Mouse (Mus musculus) G1E-ER4 (cell line): ENCODE data around the gene Cdh13. TPM values are rescaled to one million over a fixed set of nuclear protein-coding genes. Genes with fewer than 3 reads are reported as not detected.

ENCODE experiments used
- GATA1 ChIP-seq: IDR thresholded peaks from one replicate; pipeline ENCODE4 v1.8.0; 2012; ENCODE audit warnings: low read length, inconsistent platforms
- polyA plus RNA-seq: library from polyadenylated mRNA; stranded (reverse); fragments of >175 nt; gene quantifications from 2 replicates; pipeline ENCODE4 v1.2.3, GENCODE M21; 2012

The Cdh13 gene
- polyA plus RNA-seq, 1 experiment = not detected

DNA sequence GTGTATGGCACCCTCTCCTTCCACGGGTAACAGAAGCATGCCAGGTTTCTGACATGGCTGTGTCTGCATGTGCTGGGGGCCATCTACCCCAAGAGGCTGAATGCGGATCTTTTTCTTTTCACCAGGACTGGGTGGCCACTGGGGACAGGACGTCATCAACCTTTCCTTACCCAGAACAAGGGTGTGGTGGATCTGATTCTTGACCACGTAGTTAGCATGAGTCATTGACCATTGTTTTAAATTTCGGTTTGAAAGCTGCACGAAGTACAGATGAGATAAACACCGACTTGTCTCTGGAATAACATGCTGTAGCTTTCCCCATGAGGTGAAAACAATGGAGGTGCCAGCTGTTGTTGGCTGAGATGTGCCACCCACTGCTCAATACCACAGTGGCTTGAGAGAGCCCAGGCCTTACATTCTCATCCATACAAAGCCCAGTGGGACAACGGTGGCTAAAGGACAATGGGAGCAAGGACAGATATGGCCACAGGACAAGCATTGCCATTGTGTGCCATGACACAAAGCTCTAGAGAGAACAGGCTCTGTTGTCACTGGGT is 161.2 kb downstream of the Cdh13 start:
- no peak for TF ChIP-seq GATA1

- TF ChIP-seq GATA1 = no peak
Measured at GRCm38 (mm10) chr8:118446516-118446915, 163.0 kb downstream of the Cdh13 start.

DNA sequence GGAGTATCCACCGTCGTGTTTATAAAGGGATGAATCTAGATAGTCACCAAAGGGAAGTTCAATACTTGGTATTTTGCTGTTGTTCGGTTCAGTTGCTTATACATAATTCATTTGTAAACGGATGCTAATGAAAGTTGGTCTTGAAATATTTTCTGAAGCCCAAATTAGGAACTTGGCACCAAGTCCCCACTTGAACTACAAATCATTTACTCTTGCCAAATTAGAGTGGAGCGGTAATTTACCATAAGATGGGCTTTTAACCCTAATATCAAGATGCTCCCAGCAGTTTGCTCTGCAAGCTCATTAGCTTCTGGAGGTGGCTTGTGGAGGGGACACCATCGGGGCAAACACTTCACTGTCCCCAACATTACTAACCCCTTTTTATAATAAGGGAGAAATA is 164.5 kb downstream of the Cdh13 start:
- no peak for TF ChIP-seq GATA1

DNA sequence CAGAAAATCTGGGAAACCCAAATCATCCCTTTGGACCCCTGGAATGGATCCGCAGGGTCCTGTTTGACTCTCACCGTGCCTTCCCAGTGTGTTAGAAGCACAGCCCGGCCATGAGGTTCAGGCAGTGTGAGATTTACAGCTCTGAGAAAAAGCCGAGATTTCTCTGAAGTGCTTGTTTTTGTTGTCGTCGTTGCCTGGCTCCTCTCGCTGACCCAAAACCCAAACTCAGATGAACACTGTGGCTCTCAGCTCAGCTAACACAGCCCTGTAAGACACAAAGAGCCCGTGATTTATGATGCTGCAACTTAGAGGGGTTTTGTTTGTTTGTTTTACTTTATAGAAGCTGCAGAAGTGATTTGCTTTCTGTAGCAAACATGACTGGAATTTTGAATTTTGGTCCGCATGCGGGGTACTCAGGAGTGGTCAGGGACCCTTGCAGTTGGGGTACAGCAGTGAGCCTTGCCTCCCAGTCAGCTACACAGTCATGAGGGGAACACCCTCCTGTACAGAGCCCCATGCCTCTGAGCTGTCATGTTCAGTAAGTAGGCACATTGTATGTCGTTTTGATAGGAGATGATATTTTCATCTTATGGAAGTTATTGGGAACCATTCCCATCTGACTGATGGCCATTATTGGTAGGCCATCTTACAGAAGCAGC is 169.0 kb downstream of the Cdh13 start:
- TF ChIP-seq GATA1 = no peak

DNA sequence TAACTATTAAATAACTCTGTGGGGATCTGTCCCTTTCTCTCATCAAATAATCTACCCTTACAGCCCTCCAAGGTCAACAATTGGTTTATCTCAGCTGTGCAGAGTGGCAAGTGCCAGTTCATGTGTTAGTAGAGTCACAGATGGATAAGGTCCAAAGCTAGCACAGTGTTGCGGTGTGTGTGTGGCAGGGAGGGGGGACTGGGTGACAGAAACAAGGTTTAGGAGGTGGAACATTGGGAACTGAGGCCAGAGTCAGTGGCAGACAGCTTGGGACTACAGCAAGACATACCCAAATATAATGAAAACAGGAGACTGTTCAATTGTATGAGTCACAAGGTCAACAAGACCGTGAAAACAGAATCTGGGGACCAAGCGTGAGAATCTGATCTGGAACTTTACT is 171.7 kb downstream of the Cdh13 start:
- TF ChIP-seq GATA1 = no peak

- TF ChIP-seq GATA1 = no peak
Measured at GRCm38 (mm10) chr8:118465330-118465948, 181.9 kb downstream of the Cdh13 start.

DNA sequence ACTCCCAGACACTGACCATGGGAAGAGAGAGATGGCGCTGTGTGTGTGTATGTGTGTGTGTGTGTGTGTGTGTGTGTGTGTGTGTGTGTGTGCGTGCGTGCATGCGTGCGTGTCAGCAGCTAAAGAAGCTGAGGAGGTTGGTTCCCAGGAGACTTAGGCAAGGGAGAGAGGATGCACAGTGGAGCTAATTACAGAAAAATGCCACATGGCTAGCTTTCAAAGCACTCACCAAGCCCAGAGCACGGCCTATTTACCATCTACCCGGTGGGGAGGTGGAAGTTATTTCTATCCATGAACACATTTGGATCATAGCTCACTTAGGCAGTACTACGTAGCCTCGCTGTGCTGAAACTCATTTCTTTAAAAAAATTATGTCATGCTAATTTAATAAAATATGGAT is 194.1 kb downstream of the Cdh13 start:
- TF ChIP-seq GATA1 = no peak

GRCm38 (mm10) chr8:118488735-118489134 is 205.2 kb downstream of the Cdh13 start:
- no peak for TF ChIP-seq GATA1

- no peak for TF ChIP-seq GATA1
Measured at GRCm38 (mm10) chr8:118502509-118502908, 219.0 kb downstream of the Cdh13 start.

DNA sequence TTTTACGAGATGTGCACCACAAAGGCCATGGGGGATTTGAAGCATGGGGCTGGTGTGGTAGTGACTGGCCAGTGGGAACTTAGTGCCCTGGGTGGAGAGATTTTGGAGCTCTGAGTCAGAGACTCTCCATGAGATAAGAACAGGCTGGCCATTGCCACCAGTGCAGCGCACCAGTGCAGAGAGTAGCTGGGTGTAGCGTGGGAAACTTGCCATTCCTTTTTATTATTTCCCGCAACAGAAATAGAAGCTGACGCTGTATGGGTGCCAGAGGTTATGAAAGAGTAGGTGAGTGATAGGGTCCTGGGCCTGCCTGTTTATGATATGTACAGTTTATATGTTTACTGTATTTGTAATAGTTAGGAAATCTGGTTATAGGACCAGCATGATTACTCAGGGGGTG is 225.9 kb downstream of the Cdh13 start:
- TF ChIP-seq GATA1 = no peak

GRCm38 (mm10) chr8:118513259-118513658 is 229.7 kb downstream of the Cdh13 start:
- TF ChIP-seq GATA1 = no peak

DNA sequence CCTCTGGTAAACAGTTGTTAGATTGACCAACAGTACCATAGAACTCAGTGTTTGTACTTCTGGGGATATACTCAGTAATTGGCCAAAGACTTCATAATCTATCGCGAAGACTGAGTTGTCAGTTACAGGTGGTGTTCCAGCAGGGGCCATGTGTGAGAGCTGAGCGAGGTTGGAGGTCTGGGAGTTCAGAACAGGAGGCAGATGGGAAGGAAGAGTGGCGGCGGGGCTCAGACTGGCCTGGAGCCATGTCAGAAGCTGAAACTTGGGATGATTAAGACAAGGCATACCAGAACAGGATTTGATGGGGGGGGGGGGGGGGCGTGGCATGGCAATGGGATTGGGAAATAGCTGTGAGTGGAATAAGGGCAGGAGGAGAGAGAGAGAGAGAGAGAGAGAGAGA is 232.1 kb downstream of the Cdh13 start:
- no peak for TF ChIP-seq GATA1

DNA sequence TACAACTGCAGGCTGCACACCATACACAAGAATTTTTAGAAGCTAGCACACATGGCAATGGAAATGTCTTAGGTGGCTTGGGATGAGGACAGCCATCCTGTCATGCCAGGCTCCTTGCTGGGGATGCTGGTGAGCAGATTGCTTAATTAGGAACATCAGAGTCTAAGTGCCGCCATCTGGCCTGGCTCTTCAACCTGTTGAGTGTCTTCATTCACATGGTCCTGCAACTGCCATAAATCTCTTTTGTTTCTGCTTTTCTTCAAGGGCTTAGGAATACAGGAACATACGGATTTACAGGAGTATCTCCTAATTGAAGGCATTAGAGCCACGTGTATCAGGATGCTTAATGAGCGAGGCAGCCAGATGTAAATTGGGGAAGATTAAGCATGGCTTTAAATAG is 233.5 kb downstream of the Cdh13 start:
- TF ChIP-seq GATA1 = no peak

GRCm38 (mm10) chr8:118518030-118518741 is 234.7 kb downstream of the Cdh13 start:
- TF ChIP-seq GATA1 = no peak

DNA sequence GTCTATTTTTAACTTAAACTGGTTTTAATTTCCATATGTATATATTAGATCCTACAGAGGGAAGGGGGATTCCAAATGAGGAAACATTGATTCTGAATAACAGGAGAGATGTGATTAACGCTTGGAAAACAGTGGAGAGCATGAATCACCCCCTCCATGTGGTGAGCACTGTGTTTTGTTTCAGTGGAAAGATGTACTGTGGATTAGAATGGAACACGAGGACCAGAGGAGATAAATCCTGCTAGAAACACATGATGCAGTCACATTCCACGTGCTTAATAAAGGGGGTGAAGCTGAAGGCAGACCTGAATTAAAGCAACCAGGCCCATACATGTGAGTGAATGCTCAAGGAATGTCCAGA is 235.2 kb downstream of the Cdh13 start:
- no peak for TF ChIP-seq GATA1

- TF ChIP-seq GATA1 = no peak
Measured at GRCm38 (mm10) chr8:118523922-118524321, 240.4 kb downstream of the Cdh13 start.
